Mouse (Mus musculus) T-helper 2 cell (primary cell): ENCODE data around the gene Trpc4ap.

Experiments
- in situ Hi-C: fragments of 300-600 bp; cut with MboI, MseI; formaldehyde crosslinking; loops from one replicate; pipeline ENCODE4 v1.15.1; 2025; ENCODE audit warnings: high pct_unique_total_duplicates

Gene Trpc4ap

DNA sequence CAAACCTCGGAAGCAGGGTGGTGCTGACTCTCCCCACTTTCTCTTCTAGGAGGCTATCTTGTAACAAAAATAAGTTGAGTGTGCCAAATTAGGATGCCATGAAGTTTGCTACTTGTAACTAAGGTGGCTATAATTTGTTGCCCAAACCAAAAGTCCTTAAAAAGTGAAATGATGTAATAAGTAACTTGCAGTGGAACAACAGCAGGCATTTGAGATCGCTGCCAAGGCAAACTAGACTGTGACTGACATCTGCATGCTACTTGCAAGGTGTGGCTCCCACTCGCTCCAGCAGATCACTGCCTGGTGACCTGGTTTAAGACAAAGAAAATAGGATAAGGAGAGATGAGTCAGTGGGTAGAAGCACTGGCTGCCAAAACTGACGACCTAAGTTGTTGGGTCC, 952 bp upstream of the Trpc4ap start:
- in situ Hi-C loops: loop anchor here (5.0 kb wide), 1 partner anchor 69 kb away; no protein-coding TSS in a partner anchor

DNA sequence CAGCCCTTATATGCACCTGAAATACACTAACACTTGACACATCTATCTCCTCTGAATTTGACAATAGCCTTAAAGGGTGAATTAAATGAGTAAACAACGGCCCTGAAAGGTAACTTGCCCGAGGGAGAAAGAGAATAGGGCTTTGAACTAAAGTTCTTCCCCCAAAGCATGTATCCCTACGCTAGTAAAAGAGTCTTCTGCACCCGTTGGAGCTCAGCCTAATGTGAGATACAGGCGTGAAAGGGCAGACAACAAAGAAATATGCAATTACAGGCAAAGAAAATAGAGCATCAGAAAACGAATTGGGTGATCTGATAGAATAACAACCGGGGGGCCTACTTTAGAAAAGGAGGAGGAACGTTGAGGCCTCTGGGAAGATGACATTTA, 855 bp downstream of the Trpc4ap start:
- in situ Hi-C loops: loop anchor here (5.0 kb wide), 1 partner anchor 71 kb away; no protein-coding TSS in a partner anchor

DNA sequence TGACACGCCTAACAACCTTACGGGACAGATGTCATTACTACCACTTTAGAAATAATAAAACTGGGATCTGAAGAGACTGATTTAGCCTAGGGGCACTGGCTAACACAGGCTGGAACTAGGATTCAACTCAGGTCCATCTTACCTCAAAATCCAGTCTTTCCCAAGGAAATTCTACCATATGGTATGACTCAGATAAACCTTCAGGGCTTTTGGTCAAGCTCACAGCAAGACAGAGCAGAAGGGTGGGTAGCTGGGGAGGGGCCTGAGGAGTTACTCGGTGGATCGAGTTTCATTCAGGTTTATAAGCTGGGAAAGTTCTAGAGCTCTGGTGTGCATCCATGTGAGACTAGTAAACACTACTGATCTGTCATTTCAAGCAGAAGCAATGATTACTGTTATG, 3.0 kb downstream of the Trpc4ap start:
- in situ Hi-C loops: no loop called here

DNA sequence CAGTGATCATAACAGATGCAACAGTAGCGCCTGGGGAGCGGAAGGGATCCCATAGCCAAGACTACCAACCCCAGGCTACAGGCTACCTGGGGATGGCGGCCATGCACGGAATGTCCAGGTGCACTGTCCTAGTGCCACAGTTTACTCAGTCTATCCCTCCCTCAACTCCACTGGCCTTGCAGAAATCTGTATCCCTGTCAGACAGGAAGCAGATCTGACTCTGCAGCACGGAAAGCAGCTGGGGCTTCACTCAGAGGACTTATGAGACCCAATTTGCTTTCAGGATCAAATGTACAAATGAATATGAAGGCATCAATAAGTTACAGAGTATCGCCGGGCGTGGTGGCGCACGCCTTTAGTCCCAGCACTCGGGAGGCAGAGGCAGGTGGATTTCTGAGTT, 4.4 kb downstream of the Trpc4ap start:
- in situ Hi-C loops: no loop called here

DNA sequence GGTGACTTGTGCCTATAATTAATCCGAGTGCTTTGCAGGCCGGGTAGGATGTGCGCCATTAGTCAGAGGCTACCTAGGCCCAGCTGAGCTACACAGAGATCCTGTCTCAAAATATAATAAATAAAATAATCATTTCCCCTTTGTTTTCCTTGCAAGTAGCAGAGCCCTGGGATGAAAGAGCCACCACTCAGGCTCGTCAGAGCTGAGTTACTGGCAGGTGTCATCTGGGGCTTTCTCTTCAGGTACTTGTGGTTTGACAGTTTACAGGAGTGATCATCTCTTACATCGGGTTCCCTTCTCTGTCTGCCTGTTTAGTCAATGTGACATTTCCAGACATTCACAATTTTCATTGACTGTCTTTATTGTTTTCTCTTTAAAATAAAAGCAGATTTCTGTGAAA, 5.6 kb downstream of the Trpc4ap start:
- in situ Hi-C loops: no loop called here

DNA sequence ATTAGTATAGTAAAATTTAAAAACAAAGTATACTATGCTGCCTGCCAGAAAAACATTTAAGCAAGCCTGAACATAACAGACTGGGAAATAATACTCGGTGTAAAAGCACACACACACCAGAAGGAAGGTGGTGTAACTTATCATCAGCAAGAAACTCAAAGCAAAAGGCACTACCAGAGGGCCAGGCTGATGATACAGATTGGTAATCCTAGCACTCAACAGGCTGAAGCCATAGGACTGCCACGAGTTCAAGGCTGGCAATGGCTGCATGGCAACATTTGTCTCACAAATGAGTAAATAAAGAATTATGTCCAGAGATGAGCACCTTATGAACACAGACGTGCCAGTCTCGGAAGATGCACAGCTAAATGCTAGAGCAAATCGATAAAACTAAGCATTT, 8.4 kb downstream of the Trpc4ap start:
- in situ Hi-C loops: no loop called here

DNA sequence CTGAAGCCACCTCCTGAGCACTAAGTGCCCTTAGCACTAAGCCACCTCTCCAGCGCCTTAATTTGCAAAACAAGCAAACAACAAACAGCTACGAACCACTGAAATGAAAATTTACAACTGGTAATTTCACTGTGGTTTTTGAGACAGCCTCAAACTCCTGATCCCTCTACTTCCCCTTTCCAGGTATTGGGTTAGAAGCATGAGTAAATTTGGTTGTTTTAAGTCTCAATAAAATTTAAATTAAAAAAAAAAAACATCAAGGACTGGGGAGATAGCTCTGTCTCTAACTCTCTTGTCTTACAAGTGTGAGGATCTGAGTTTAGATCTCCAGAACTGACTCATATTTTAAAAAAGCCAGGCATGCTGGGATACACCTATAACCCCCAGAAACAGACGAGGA, 9.0 kb downstream of the Trpc4ap start:
- in situ Hi-C loops: no loop called here

DNA sequence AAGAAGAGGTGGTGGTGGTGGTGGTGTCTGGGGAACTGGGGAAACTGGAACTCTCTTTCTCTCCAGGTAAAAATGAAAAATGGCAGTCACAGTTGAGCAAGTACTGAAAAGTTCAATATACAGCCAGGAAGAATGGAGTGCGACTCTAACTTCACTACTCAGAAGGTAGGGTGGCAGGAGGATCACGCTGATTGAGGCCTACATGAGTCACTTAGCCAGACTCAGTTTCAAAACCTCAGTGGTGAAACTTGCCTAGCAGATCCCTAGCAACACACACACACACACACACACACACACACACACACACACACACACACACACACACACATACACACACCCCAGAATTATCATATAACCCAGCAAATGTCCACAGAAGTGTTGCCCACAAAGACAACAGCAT, 10.3 kb downstream of the Trpc4ap start:
- in situ Hi-C loops: no loop called here

DNA sequence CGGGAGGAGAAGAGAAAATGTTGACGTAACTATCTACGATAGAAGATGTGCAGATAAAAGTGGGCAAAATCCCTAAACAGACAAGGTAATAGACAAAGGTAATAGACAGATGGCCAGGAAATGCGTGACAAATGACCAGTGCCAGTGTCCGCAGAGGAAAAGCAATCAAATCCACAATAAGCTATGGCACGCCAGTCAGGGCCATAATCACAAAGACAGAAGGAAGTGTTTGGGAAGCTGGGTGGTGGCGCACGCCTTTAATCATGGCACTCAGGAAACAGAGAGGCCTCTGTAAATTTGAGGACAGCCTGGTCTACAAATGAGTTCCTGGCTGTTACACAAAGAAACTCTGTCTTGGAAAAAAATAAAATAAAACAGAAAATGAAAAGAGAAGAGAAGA, 11.0 kb downstream of the Trpc4ap start:
- in situ Hi-C loops: no loop called here

DNA sequence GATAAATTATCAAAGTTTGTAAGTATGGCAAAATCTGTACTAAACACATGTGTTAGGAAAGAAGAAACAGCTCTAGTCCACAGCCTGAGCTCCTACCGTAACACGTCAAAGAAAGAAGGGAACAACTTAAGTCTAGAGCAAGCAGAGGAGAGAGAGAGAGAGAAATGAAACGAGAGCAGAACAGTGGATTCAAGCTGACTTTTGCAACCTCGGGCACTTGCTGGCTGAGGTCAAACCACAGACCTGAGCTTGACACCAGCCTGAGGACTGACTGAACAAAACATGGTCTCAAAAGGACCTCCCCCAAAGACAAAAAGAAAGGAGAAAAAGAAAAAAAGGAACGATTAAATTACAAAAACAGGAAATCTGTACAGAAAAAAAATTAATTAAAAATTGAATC, 11.6 kb downstream of the Trpc4ap start:
- in situ Hi-C loops: no loop called here

DNA sequence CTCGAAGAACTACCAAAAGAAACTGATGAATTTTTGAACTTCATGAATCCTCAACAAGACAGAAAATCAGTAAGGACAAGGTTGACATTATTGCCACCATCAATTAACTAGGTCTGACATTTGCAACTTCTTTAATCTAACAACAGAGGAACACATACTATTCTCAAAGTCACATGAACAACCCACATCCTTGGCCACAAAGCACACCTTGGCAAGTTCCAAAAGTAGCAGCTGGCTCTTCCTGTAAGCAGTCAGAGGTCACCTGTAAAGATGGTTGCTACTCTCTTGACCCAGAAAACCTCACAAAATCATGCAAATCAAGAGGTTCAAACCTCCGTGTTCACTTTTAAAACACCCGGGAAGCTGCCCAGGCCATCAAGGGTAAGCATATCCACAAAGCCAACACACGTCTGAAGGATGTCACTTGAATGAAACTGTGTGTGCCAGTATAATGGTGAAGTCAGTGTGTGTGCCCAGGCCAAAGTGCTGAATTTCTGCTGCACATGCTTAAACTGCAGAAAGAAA, 12.5 kb downstream of the Trpc4ap start:
- in situ Hi-C loops: no loop called here

DNA sequence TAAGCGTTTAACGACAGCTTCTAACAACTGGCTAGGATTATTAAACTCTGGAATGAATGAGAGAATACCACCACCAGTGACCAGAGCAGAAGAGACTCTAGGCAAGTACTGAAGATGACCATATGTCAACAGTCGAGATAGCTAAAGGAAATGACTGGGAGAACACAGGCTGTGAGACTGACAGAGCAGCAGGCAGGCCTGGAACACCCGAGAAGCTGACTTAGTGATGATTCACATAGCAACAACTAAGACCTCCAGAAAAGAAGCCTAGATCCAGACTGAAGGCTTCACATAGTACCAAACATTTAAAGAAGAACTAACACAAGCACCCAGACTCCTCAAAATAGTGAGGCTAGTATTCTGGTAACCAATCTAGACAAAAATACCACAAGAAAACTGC, 17.1 kb downstream of the Trpc4ap start:
- in situ Hi-C loops: no loop called here

DNA sequence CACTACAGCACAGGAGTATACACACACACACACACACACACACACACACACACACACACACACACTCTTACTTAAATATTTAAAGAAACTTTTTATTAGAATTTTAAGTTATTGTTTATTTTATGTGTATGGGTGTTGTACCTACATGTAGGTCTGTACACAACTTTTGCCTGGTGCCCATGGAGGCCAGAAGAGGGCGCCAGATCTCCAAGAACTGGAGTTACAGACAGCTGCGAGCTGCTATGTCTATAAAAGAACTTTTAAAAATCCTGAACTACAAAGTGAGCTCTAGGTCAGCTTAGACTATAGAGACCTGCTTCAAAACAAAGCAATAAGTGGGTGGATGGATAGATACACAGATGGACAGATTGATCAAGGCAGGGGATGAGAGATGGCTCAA, 18.6 kb downstream of the Trpc4ap start:
- in situ Hi-C loops: no loop called here

DNA sequence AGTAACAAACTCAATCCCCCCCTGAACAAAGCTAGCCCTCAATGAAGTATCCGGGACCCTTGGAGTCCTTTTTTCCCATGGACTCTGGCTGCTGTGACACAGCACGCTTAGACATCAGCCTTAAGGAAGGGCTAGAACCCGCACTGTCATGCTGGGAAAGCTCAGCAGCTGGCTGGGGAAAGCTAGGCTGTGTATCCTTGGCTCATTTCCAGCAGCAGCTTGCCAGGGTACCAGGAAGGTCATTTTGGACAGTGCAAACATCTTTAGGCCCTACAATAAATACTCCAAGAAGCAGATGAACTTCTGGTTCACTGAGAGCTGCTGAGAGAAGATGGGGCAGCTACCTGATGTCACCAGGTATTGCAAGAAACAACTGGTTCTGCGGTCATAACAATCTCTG, 20.9 kb downstream of the Trpc4ap start:
- in situ Hi-C loops: no loop called here

DNA sequence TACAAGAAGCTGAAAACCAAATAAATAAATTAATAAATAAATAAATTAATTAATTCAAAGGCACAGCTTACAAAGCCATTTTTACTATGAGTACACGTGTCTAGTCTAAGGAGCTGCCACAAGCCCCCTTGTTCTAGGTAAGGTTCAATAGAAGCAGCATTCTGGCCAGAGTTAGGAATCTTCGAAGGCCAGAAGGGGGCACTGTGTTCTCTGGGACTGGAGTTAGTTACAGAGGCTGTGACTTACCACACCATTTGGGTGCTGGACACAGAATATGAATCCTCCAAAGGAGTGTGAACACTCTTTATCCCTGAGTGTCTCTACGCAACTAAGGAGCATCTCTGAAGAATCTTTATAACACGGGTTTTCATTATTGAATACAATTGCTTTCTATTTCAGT, 23.7 kb downstream of the Trpc4ap start:
- in situ Hi-C loops: no loop called here

DNA sequence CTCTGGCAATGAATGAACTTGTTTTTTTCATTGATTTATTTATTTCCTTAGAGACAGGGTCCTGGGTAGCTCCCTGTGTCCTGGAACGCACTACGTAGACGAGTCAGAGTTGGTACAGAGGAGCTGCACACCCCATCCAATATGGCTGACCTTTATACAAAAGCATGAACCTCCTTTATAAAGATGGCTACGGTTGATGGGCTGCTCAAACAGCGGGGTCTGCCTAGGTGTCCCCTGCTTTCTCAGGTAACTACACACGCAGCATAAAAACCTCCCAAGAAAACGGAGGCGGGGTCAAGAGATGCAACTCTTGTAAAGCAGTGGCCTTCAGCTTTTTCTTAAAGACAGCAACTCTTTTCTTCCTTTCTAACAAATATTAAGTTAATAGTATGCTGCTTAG, 24.3 kb downstream of the Trpc4ap start:
- in situ Hi-C loops: no loop called here

DNA sequence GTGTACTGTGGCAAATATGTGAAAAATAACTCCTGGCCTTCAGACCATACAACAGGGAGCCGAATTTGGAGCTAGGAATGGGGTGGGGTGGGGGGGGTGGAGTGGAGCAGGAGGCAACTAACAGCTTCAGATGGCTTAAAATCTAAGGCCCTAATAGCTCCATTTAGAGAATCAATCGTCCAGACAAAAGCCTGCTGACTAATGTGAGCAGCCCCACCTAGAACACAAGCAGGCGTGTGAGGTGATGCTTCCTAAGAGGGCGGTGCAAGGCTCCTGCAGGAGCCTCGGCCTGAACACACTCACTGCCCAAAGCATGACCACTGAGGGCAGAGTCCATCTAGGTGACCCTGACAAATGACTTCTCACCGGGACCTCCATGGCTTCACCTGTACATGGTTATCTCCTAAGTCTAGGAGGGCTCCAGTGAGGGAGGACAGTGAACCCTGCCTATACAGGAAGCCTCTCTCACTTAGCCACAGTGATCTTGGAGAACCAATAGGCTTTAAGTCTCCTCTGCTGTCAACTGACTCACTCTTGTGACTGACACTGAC, 28.2 kb downstream of the Trpc4ap start:
- in situ Hi-C loops: no loop called here

DNA sequence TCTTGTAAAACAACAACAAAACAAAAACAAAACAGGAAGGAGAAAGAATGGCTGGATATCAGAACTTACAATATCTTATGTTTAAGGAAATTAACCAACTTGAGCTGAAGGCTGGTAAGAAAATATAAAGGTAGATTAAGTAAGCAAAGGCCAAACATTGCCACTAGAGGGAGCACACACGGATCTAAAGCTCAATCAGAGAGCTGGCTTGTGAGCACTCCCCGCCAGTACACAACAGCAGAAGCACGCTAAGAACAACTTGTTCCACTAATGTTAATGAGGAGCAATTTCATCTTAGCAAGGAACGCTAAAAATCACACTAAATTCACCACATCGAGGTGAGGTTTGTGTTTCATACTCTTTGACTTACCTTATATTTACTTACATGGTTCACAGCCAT, 29.1 kb downstream of the Trpc4ap start:
- in situ Hi-C loops: no loop called here

DNA sequence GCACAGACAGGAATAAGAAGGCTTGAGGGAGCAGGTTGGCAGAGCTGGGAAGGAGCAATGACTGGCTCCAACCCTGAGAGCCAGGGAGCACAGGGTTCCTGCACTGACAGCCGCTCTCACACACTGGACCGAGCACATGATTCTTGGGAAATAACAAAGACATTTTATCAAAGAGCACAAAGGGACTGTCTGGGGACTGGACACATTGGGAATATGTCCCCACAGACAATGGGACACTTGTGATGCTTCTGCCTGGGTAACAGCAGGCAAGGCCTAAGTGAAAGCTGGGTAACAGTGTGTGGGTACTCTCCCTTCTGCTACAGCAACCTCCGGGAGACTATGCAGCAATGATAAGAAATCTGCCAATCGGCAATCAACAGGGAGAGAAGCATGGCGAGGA, 29.8 kb downstream of the Trpc4ap start:
- in situ Hi-C loops: no loop called here

DNA sequence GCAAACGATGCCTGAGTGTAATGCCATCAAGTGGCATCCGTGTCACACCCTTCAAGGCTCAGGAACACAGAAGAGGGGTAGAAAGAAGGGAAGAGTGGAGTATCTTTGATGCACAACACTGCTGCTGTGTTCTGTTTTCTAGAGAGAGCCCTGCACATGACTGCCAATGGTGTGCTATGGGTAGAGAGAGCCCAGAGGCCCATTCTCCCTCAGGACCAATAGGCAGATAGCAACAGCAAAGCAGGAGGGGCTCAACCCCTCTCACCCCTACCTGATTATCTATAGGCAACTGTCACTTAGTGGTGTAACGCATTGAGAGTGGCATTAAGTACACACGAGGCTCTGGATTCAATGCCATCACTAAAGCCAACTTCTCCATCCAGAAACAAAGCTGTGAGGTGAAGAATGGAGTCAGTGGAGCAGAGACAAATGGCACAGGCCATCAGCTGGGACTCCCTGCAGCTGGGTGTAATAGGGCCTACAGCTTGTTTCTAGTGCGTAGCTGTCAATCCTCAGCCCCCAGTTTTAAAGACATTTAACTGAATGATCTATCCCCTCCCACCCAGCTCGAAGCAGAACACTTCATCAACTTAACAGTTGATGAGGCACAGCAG, 36.3 kb downstream of the Trpc4ap start:
- in situ Hi-C loops: no loop called here

DNA sequence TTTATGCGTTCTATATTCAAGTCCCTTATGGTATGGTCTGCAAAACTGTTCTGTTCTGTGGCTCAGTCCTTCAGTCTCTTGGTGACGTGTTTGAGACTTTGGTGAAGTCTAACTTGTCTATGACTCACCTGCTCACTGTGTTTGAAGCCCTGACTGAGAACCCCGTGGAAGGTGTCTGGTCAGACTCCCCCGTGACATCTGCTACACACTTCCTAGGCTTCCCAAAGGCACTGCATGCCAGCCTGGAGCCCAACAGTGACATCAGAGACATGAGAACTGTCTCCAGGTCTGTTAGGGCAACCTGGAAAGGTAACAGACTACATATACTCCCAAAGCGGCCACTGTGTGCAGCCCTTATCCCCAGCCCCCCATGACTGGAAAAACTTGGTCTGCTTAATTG, 39.6 kb downstream of the Trpc4ap start:
- in situ Hi-C loops: no loop called here

DNA sequence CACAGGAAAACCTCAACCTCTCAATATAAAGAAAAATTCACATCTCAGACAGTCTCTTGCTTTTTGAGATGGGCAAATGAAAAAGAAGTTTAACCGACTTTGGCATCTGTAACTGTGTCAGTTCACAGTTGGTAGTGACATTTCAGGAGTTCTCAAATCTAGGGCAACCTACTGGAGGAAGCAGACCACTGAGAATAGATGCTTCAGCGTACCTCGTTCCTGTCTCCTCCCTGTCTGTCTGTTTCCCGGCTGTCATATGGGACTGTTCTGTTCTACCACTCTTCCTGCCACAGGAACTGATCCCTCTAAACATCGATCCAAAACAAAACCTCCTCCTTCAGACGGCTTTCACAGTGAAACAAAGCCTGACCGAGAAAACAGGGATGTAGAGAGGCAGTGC, 46.4 kb downstream of the Trpc4ap start:
- in situ Hi-C loops: no loop called here

DNA sequence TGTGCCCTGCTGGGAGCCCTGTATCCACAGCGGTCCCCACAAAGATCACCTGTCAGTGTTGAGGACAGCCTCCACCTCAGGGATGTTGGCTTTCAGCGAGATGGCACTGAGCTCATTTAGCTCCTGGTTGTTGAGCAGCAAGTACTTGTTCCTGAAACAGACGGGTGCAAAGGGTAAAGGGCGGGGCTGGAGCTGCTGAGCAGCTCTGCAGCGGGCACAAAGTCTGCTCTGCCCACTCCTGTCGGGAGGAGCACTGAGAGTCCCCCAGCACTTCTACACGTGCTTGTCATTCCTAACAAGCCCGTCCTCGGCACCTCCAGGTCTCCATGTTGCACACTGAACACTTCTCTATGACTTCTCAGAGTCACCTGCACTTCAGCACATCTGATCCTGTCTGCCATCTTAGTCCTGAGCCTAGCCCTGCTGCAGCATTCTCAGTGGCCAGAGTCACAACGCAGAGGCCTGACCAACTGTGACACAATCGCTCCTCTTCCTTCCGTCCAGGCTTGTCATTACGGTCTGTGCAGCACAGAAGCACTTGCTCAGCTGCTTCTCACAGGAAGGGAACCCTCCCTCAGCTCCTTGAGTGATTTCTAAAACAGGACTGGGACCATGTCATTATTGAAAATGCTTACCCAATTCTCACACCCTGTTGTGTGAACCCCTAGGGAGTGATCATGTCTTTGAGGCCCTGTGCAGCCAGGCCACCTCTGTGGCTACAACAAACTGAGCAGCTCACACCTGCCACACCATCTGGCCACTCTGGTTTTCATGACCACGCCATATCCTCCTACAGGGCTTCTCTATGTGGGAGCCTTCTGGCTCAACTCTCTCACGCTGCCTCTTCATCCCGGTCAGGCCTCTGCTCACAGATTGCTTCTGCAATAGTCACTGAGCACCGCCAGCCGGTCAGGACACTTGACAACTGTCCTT, 50.4 kb downstream of the Trpc4ap start:
- in situ Hi-C loops: no loop called here
